Mouse (Mus musculus) liver, adult 2 months (tissue): ENCODE results near the gene Cd101.

Experiments used
- CTCF ChIP-seq: fragments of 200-500 bp; IDR thresholded peaks from 2 replicates; pipeline ENCODE4 v1.5.1; 2011; ENCODE audit warnings: low read depth, low read length, control low read depth
- POLR2A ChIP-seq: fragments of 200-500 bp; IDR thresholded peaks from 2 replicates; pipeline ENCODE4 v1.6.1; 2011; ENCODE audit warnings: low read length, control low read depth; ENCODE audit not compliant: insufficient read depth; ENCODE audit errors: extremely low read depth

DNA sequence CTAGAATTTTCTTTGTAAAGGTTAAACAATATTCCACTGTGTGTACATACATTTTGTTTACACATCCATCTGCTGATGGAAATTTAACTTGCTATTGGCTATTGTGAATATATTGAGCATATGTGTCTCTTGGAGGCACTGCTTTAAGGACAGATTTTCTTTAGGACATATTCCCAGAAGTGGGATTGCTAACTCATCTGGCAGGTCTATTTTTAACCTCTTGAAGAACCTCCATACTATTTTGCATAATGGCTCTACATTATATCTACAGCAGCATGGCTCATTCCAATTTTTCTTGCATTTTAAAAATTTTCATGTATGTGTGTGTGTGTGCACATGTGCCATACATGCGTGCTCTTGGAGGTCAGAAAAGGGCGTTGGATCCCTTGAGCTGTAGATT, 6.6 kb upstream of the Cd101 start:
- TF ChIP-seq POLR2A (no peak), CTCF (no peak)
